Mouse (Mus musculus) intestine, embryonic 15.5 days (tissue): ENCODE data around the gene Ankrd36. TPM values are rescaled to one million over a fixed set of nuclear protein-coding genes. Genes with fewer than 3 reads are reported as not detected.
"Not testable (repeated sequence)": the region's sequence is repeated elsewhere in the genome, so short reads cannot be mapped to it uniquely, and the experiment has no call there.

ENCODE experiments used
- ATAC-seq: fragments of 200-750 bp; cut with Nextera tagmentation; 2 replicates; pipeline ENCODE4 v1.8.0; 2017; ENCODE audit warnings: moderate TSS enrichment, moderate library complexity
- H3K27ac ChIP-seq: fragments of 300-500 bp; sonication (generic); 2 replicates; pipeline ENCODE4 v1.5.1; 2015; ENCODE audit warnings: mild to moderate bottlenecking, inconsistent platforms
- H3K27me3 ChIP-seq: fragments of 300-500 bp; sonication (generic); replicated peaks from 2 replicates; pipeline ENCODE4 v1.6.1; 2015; ENCODE audit warnings: inconsistent platforms
- H3K36me3 ChIP-seq: fragments of 300-500 bp; sonication (generic); 2 replicates; pipeline ENCODE4 v1.6.1; 2015; ENCODE audit warnings: inconsistent platforms
- H3K4me1 ChIP-seq: fragments of 300-500 bp; sonication (generic); replicated peaks from 2 replicates; pipeline ENCODE4 v1.6.1; 2015; ENCODE audit warnings: inconsistent platforms
- H3K4me2 ChIP-seq: fragments of 300-500 bp; sonication (generic); replicated peaks from 2 replicates; pipeline ENCODE4 v1.6.1; 2015; ENCODE audit warnings: mild to moderate bottlenecking, inconsistent platforms
- H3K4me3 ChIP-seq: fragments of 300-500 bp; sonication (generic); replicated peaks from 2 replicates; pipeline ENCODE4 v1.5.1; 2015; ENCODE audit warnings: inconsistent platforms
- H3K9ac ChIP-seq: fragments of 300-500 bp; sonication (generic); 2 replicates; pipeline ENCODE4 v1.6.1; 2015; ENCODE audit warnings: inconsistent platforms
- H3K9me3 ChIP-seq: fragments of 300-500 bp; sonication (generic); 2 replicates; pipeline ENCODE4 v1.6.1; 2016; ENCODE audit warnings: inconsistent platforms
- WGBS: fragments of 180-500 bp; shearing (Covaris S2); methylation state at CpG from one replicate; pipeline ENCODE4 v1.1.7; 2015; 5-methylcytosine and 5-hydroxymethylcytosine counted together
- polyA plus RNA-seq: library from polyadenylated mRNA; unstranded; fragments of >200 nt; fragmentation: Nextera tagmentation; extraction: Ambion mirVana; gene quantifications from 2 replicates; pipeline ENCODE4 v1.2.1, GENCODE M21; 2015

Gene Ankrd36
- polyA plus RNA-seq, 1 experiment from 2014 or later, result 0.16 TPM

- ATAC-seq, result no peak
- Histone ChIP-seq H3K4me1 (0 out of 2 replicates have a peak, but pooled peaks cover 5% of the 10 kb centered on the region), H3K27ac (no peak overlapping the region), H3K27me3 (no peaks in the 10 kb centered on the region), H3K36me3 (no peaks in the 10 kb centered on the region), H3K9ac (no peak overlapping the region), H3K4me2 (no peak overlapping the region), H3K9me3 (no peaks in the 10 kb centered on the region), H3K4me3 (no peak overlapping the region)
- 63% methylated on average over 6 of the region's 6 CpGs for WGBS
Measured at GRCm38 (mm10) chr11:5596756-5597155, 27.3 kb downstream of the Ankrd36 start.

- ATAC-seq, result no peak
- Histone ChIP-seq H3K27me3 (no peaks in the 10 kb centered on the region), H3K9me3 (no peaks in the 10 kb centered on the region), H3K9ac (no peak overlapping the region), H3K36me3 (no peaks in the 10 kb centered on the region), H3K4me2 (no peak overlapping the region), H3K27ac (no peak overlapping the region), H3K4me1 (no peaks in the 10 kb centered on the region), H3K4me3 (no peak overlapping the region)
- WGBS, result 80% methylated on average over 3 of the region's 3 CpGs
Measured at GRCm38 (mm10) chr11:5605421-5605820, 35.9 kb downstream of the Ankrd36 start.

- ATAC-seq, H3K4me1 ChIP-seq, H3K4me3 ChIP-seq, H3K27ac ChIP-seq, H3K9ac ChIP-seq, H3K27me3 ChIP-seq, H3K4me2 ChIP-seq, H3K36me3 ChIP-seq, H3K9me3 ChIP-seq: not testable (repeated sequence)
- WGBS, result 36% methylated on average over 1 of the region's 1 CpGs
Measured at GRCm38 (mm10) chr11:5611918-5612317, 42.4 kb downstream of the Ankrd36 start.

GRCm38 (mm10) chr11:5614453-5614852 lies 45.0 kb downstream of the Ankrd36 start:
- H3K4me2 ChIP-seq, result no peak overlapping the region
- no peaks in the 10 kb centered on the region for H3K4me1 ChIP-seq
- no peak overlapping the region for H3K27ac ChIP-seq
- H3K27me3 ChIP-seq, result no peaks in the 10 kb centered on the region
- ATAC-seq, result no peak
- H3K4me3 ChIP-seq, result no peak overlapping the region
- H3K9me3 ChIP-seq, result no peaks in the 10 kb centered on the region
- no peak overlapping the region for H3K9ac ChIP-seq
- 80% methylated on average over 3 of the region's 3 CpGs for WGBS
- H3K36me3 ChIP-seq, result no peaks in the 10 kb centered on the region

GRCm38 (mm10) chr11:5625101-5625500 lies 55.6 kb downstream of the Ankrd36 start:
- Histone ChIP-seq H3K27ac (no peak overlapping the region), H3K27me3 (no peaks in the 10 kb centered on the region), H3K4me1 (no peaks in the 10 kb centered on the region), H3K4me3 (no peak overlapping the region), H3K9ac (no peak overlapping the region), H3K36me3 (no peaks in the 10 kb centered on the region), H3K9me3 (no peaks in the 10 kb centered on the region), H3K4me2 (no peak overlapping the region)
- 79% methylated on average over 4 of the region's 4 CpGs for WGBS
- ATAC-seq, result no peak

- WGBS, result 25% methylated on average over 15 of the region's 15 CpGs
- no peaks in the 10 kb centered on the region for H3K9me3 ChIP-seq
- no peak overlapping the region for H3K9ac ChIP-seq
- H3K36me3 ChIP-seq, result no peaks in the 10 kb centered on the region
- ATAC-seq, result no peak
- no peak overlapping the region for H3K4me3 ChIP-seq
- H3K4me1 ChIP-seq, result no peaks in the 10 kb centered on the region
- H3K27me3 ChIP-seq, result no peaks in the 10 kb centered on the region
- H3K4me2 ChIP-seq, result no peak overlapping the region
- no peak overlapping the region for H3K27ac ChIP-seq
Measured at GRCm38 (mm10) chr11:5629033-5629432, 59.5 kb downstream of the Ankrd36 start.

GRCm38 (mm10) chr11:5643085-5643484 lies 73.6 kb downstream of the Ankrd36 start:
- Histone ChIP-seq H3K9ac (no peak overlapping the region), H3K27ac (no peak overlapping the region), H3K4me2 (no peak overlapping the region), H3K4me1 (no peaks in the 10 kb centered on the region), H3K36me3 (no peaks in the 10 kb centered on the region), H3K9me3 (no peaks in the 10 kb centered on the region), H3K27me3 (no peaks in the 10 kb centered on the region), H3K4me3 (no peak overlapping the region)
- no peak for ATAC-seq
- WGBS, result 84% methylated on average over 5 of the region's 5 CpGs

GRCm38 (mm10) chr11:5650321-5650720 lies 80.8 kb downstream of the Ankrd36 start:
- H3K9me3 ChIP-seq, result no peaks in the 10 kb centered on the region
- H3K27me3 ChIP-seq, result no peaks in the 10 kb centered on the region
- H3K27ac ChIP-seq, result no peak overlapping the region
- H3K9ac ChIP-seq, result no peak overlapping the region
- H3K4me1 ChIP-seq, result no peaks in the 10 kb centered on the region
- no peak for ATAC-seq
- H3K36me3 ChIP-seq, result no peaks in the 10 kb centered on the region
- 63% methylated on average over 7 of the region's 7 CpGs for WGBS
- H3K4me2 ChIP-seq, result no peak overlapping the region
- no peak overlapping the region for H3K4me3 ChIP-seq

- H3K9ac ChIP-seq, result no peak overlapping the region
- WGBS, result 60% methylated on average over 6 of the region's 6 CpGs
- no peak overlapping the region for H3K4me3 ChIP-seq
- no peaks in the 10 kb centered on the region for H3K27me3 ChIP-seq
- no peak overlapping the region for H3K4me2 ChIP-seq
- no peak overlapping the region for H3K27ac ChIP-seq
- ATAC-seq, result no peak
- no peaks in the 10 kb centered on the region for H3K4me1 ChIP-seq
- no peaks in the 10 kb centered on the region for H3K36me3 ChIP-seq
- no peaks in the 10 kb centered on the region for H3K9me3 ChIP-seq
Measured at GRCm38 (mm10) chr11:5682541-5682940, 113.1 kb downstream of the Ankrd36 start.

- no peak overlapping the region for H3K4me3 ChIP-seq
- no peaks in the 10 kb centered on the region for H3K9me3 ChIP-seq
- no peak overlapping the region for H3K4me2 ChIP-seq
- H3K27me3 ChIP-seq, result no peaks in the 10 kb centered on the region
- H3K4me1 ChIP-seq, result no peaks in the 10 kb centered on the region
- 25% methylated on average over 7 of the region's 7 CpGs for WGBS
- no peak overlapping the region for H3K9ac ChIP-seq
- no peak for ATAC-seq
- no peaks in the 10 kb centered on the region for H3K36me3 ChIP-seq
- H3K27ac ChIP-seq, result no peak overlapping the region
Measured at GRCm38 (mm10) chr11:5684283-5684682, 114.8 kb downstream of the Ankrd36 start.

- no peak overlapping the region for H3K4me2 ChIP-seq
- H3K27ac ChIP-seq, result no peak overlapping the region
- H3K27me3 ChIP-seq, result no peaks in the 10 kb centered on the region
- 0 out of 2 replicates have a peak, but pooled peaks have one; percentile 49 for ATAC-seq
- H3K36me3 ChIP-seq, result no peaks in the 10 kb centered on the region
- no peak overlapping the region for H3K9ac ChIP-seq
- no peak overlapping the region for H3K4me3 ChIP-seq
- 29% methylated on average over 7 of the region's 7 CpGs for WGBS
- H3K9me3 ChIP-seq, result no peaks in the 10 kb centered on the region
- no peaks in the 10 kb centered on the region for H3K4me1 ChIP-seq
Measured at GRCm38 (mm10) chr11:5691775-5692174, 122.3 kb downstream of the Ankrd36 start.

GRCm38 (mm10) chr11:5700808-5701207 lies 131.3 kb downstream of the Ankrd36 start:
- H3K9ac ChIP-seq, result no peak overlapping the region
- H3K27me3 ChIP-seq, result no peaks in the 10 kb centered on the region
- WGBS, result 95% methylated on average over 7 of the region's 7 CpGs
- H3K27ac ChIP-seq, result no peak overlapping the region
- peaks cover 3% of the 10 kb centered on the region; the same call in 1 of the 2 replicates for H3K4me1 ChIP-seq
- no peaks in the 10 kb centered on the region for H3K9me3 ChIP-seq
- ATAC-seq, result no peak
- H3K36me3 ChIP-seq, result peaks cover 9% of the 10 kb centered on the region
- no peak overlapping the region for H3K4me3 ChIP-seq
- no peak overlapping the region for H3K4me2 ChIP-seq

- no peak for ATAC-seq
Measured at GRCm38 (mm10) chr11:5701300-5701699, 131.8 kb downstream of the Ankrd36 start.

More at GRCm38 (mm10) chr11:5701300-5701699, 131.8 kb downstream of the Ankrd36 start:
- no peaks in the 10 kb centered on the region for H3K27me3 ChIP-seq
- peaks cover 7% of the 10 kb centered on the region; the same call in 1 of the 2 replicates for H3K4me1 ChIP-seq
- no peaks in the 10 kb centered on the region for H3K9me3 ChIP-seq
- WGBS, result 64% methylated on average over 2 of the region's 2 CpGs
- H3K36me3 ChIP-seq, result peaks cover 9% of the 10 kb centered on the region
- no peak overlapping the region for H3K4me3 ChIP-seq
- H3K9ac ChIP-seq, result no peak overlapping the region
- H3K4me2 ChIP-seq, result no peak overlapping the region
- no peak overlapping the region for H3K27ac ChIP-seq
